Mouse (Mus musculus) fat pad, adult 2 months (tissue): ENCODE data around the gene Gm20388.

Experiments
- DNase-seq: peaks from one replicate; pipeline ENCODE4 v3.0.0-alpha.2; 2011; ENCODE audit warnings: low read depth, low spot score; ENCODE audit errors: extremely low read depth

Gm20388 gene

GRCm38 (mm10) chr8:120039313-120039919, 128.8 kb downstream of the Gm20388 start:
- DNase-seq: no peak

GRCm38 (mm10) chr8:120040861-120041260, 130.2 kb downstream of the Gm20388 start:
- DNase-seq: no peak

DNA sequence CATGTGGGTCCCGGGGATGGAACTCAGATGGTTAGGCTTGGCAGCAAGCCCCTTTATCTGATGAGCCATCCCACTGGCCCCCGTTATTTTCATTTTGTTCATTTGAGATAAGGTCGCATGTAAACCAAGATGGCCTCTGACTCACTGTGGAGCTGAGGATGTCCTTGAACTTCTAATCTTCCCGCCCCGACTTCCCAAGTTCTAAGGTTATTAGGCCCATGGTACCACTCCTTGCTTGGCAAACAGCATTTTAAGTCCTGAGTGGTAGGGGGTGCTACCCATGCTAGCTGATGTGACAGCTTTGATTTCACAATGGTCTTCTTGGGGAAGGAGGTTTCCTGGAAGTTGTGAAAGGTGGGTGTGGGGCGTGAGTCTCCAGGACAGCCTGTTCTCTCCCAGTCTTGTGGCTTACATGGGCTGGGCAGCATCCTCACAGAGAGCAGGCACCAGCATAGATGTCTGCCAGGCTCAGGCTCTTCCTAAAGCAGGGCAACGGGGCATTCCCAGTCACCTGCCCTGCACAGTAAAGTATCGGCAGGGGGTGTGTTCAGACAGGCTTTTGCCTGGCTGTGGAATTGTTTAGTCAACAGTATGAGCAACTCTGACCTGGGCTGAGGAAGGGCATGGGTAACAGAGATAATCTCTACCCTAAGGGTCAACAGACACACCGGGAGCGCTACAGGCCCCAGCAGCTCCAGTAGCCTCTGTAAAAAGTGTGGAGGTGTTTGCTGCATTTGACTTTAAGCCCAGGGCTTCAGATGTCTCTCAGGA, 132.1 kb downstream of the Gm20388 start:
- no peak for DNase-seq

DNA sequence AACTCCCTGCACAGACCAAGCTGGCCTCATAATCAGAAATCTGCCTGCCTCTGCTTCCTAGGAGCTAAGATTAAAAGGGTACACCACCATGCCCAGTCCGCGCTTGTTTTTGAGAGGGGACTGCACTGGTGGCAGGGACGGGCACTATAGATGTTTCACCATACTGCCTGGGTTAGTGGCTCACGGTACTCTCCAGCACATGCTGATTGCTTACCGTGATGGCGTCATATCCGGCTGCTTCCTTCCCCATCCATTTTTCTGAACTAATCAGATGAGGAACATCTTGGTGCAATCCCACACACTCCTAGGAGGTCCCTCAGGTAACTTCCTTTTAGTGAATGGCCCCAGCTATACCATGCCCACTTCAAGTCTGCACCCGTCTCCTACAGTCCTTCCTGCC, 134.3 kb downstream of the Gm20388 start:
- DNase-seq: no peak

GRCm38 (mm10) chr8:120045471-120045870, 134.8 kb downstream of the Gm20388 start:
- no peak for DNase-seq

- DNase-seq: peak; percentile 56
Measured at GRCm38 (mm10) chr8:120046258-120047020, 135.8 kb downstream of the Gm20388 start.

DNA sequence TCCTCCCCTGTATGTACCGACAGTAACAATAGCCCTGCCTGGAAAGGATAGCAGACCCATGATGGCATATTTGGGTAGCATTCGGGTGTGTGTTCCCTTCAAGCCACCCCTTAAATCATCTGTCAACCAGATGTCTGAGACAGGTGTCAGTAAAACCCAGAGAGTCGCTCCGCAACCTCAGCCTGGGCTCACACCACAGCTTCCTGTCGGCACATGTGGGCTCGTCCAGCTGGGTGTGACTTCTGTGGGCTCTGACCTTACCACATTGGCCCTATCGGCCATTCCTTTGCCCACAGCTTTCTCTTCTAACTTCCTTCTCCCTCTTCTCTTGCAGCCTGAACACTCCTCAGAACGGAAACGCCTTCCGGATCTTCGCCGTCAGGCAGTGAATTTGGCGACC, 139.3 kb downstream of the Gm20388 start:
- DNase-seq: no peak

DNA sequence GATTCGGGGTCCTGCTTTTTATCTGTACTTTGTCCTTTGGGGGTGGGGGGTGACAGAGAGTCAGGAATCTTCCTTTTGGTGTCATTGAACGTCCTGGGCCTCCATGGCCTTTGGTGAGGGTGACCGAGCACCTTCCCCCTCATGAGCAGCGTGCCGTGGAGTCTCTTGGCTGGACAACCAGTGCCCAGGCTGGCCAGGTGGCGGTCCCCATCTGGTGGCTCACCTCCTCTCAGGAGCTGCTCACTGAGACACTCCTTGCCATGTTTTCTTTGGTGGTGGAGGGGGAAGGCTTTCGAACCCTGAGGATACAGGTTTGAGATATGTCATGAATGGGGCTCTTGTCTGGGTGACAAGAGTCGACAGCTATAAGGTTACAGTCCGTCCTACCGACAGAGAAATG, 139.7 kb downstream of the Gm20388 start:
- DNase-seq: no peak

GRCm38 (mm10) chr8:120051006-120051405, 140.4 kb downstream of the Gm20388 start:
- DNase-seq: no peak

DNA sequence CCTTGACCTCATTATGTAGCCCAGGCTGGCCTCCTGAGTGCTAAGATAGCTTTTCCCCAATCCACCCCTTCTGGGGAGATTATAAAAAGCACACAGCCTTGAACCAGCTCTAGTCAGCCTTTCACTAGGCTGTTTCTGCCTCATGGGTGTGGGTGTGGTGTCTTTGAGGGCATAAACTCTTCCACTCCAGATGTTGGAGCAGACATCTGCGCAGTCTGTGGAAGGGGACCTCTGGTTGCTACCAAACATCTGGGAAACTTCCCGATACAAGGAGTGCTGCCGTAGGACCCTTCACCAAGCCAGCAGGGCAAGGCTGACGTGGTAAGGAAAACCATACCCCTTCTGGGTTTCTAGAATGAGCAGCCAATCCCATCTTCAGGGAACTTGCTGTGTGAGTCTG, 141.3 kb downstream of the Gm20388 start:
- DNase-seq: no peak

- DNase-seq: no peak
Measured at GRCm38 (mm10) chr8:120052318-120052717, 141.7 kb downstream of the Gm20388 start.

DNA sequence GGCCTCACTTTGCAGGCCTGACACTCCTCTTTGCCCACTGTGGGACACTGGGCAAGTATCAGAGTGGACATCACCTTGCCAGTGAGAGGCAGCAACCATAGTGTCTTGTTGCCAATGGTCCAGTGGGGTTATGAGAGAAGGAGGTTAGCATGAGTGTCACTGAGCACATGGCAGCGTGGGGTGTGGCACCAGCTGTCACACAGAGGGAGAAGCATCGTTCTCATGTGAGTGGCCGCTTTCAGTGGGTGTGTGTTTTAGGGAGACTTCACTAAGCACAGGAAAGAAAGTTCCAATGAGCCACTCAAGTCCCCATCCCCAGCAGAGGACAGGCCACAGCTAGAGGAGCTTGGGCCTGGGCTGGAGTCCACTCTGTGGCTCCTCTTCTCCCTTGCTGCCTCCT, 144.2 kb downstream of the Gm20388 start:
- no peak for DNase-seq

GRCm38 (mm10) chr8:120057078-120057477, 146.4 kb downstream of the Gm20388 start:
- DNase-seq: no peak

- no peak for DNase-seq
Measured at GRCm38 (mm10) chr8:120062742-120063141, 152.1 kb downstream of the Gm20388 start.

GRCm38 (mm10) chr8:120063326-120063725, 152.7 kb downstream of the Gm20388 start:
- DNase-seq: no peak

DNA sequence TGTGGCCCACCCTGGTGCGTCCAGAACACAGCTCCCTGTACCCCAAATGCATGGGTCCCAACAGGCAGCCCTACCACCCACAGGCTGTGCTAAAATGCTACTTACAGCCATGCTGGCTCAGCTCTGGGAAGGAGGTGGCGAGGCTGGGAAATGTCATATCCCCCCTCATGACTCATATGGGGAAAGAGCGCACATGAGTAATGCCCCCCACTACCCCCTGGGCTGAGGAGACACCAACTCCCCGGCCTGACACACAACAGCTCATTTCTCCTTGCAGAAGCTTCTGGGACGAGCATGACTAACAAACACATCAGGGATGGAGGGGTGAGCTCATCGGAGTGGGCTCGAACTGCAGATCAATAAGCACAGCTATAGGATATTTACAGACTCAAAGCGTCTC, 155.0 kb downstream of the Gm20388 start:
- no peak for DNase-seq

DNA sequence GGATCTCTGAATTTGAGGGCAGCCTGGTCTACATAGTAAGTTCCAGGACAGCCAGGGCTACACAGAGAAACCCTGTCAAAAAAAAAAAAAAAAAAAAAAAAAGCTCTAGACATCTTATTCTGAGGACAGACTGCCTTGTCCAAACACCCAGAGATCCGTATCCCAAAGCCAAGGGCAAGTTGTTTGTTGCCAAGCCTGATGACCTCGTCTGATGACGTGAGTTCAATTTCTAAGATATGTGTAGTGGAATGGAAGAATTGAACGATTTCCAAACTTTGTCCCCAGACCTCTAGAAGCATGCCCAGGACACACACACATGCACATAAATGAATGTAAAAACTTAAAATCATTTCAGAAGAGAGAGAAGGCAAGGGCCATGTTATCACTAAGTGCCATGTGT, 155.6 kb downstream of the Gm20388 start:
- no peak for DNase-seq

DNA sequence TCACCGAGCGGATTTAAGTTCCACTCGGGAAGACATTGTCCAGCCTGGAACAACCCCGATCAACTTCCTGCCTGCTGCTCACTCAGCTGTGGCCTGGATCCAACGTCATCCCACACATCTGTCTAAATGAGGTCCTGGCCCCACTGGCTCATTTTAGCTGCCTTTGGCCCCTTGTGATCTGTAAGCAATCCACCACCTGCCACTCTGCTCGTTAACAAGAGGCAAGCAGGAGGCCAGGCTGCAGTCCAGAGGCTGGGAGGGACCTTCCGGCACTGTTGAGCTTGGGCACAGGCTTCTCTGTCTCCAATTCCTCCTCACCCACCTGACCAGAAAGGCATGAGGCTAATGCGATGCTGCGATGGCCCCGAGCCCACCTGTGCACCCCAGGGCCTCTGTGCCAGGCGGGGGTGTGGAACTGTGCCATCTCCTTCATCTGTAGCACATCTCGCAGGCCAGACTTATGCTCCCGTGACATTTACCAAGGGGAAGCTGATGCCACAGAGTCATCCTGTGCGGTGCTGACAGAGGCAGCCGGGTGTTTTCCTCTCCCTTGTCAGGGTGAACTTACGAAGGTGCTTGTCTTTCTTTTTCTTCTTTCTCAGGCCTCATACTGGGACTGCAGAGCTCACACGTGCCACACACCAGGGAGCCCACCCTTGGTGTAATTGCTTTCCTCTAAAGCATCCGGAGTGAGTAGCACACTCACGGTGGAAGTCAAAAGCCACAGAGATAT, 157.5 kb downstream of the Gm20388 start:
- DNase-seq: no peak

- DNase-seq: no peak
Measured at GRCm38 (mm10) chr8:120071684-120072083, 161.0 kb downstream of the Gm20388 start.

DNA sequence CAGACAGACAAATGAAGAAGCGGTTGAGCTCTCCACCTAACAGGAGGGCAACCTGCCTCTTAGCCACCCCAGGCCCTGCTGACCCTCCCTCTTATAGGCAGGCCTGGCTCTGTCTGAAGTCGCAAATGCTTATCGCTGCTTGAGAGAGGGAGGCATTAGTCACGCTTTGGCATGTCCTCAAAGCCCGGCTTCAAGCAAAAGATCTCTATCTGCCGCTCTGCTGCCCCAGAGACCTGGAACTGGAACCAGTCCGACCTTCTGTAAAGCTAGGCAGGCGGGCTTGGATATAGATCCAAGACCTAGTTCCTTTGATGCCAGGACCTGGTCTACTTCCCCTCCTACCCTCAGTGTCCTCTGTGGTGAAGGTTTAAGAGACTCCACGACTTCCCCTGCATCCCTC, 161.6 kb downstream of the Gm20388 start:
- DNase-seq: peak; percentile 52

DNA sequence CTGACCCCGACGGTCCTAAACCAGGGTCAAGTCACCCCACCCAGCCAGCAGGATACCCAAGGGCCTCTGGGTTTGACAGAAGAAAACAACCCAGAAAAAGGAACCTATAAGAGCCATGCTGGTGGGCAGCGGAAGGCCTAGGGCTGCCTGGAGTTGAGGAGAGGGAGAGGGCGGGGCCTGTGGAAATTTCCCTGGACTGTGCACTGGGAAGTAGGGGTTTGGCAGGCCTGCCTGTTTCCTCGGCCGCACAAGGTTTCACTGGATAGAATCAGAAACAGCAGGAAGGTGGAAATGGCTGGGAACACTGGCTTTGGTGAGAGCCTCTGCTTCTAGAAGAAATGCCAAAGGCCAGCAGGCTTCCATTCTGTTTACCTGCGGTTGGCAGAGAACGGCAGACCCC, 162.2 kb downstream of the Gm20388 start:
- DNase-seq: no peak
